Mouse (Mus musculus): ENCODE data around the gene Piezo1. TPM values are rescaled to one million over a fixed set of nuclear protein-coding genes. Genes with fewer than 3 reads are reported as not detected.

Gene Piezo1
- total RNA-seq, 2 experiments from 2014 or later = 5.2 to 5.5 TPM

- DNase-seq (ENCODE audit: low spot score in 2 of 2) = peak in 1 of 2 experiments; percentile 44
These were observed 90.3 kb downstream of the Piezo1 start, which contains the start of gene Snai3 for GRCm38 (mm10) chr8:122460524-122461472. Gene Snai3, minus strand, starts transcription at chr8:122460733.

GRCm38 (mm10) chr8:122459990-122460389 lies 91.1 kb downstream of the Piezo1 start:
- no peak for DNase-seq (ENCODE audit: low spot score in 2 of 2)

GRCm38 (mm10) chr8:122459218-122459900 lies 91.8 kb downstream of the Piezo1 start:
- DNase-seq (ENCODE audit: low spot score in 2 of 2) = no peak

- no peak for DNase-seq (ENCODE audit: low spot score in 2 of 2)
These were observed 94.0 kb downstream of the Piezo1 start for GRCm38 (mm10) chr8:122457171-122457570.

GRCm38 (mm10) chr8:122454409-122454808 lies 96.7 kb downstream of the Piezo1 start:
- no peak for DNase-seq (ENCODE audit: low spot score in 2 of 2)

- DNase-seq (ENCODE audit: low spot score in 2 of 2) = no peak
These were observed 99.0 kb downstream of the Piezo1 start for GRCm38 (mm10) chr8:122452154-122452553.

- no peak for DNase-seq (ENCODE audit: low spot score in 2 of 2)
These were observed 99.9 kb downstream of the Piezo1 start for GRCm38 (mm10) chr8:122451161-122451703.

- no peak for DNase-seq (ENCODE audit: low spot score in 2 of 2)
These were observed 105.9 kb downstream of the Piezo1 start for GRCm38 (mm10) chr8:122445203-122445602.

GRCm38 (mm10) chr8:122444058-122444748 lies 106.9 kb downstream of the Piezo1 start:
- peak; percentile 77 to 80 for DNase-seq (ENCODE audit: low spot score in 2 of 2)

GRCm38 (mm10) chr8:122443262-122444006 lies 107.7 kb downstream of the Piezo1 start, which contains the start of gene Mvd:
Gene Mvd, minus strand, starts transcription at chr8:122443422.
- peak; percentile 99 to 100 for DNase-seq (ENCODE audit: low spot score in 2 of 2)

- DNase-seq (ENCODE audit: low spot score in 2 of 2) = no peak
These were observed 108.3 kb downstream of the Piezo1 start for GRCm38 (mm10) chr8:122442781-122443180.

- DNase-seq (ENCODE audit: low spot score in 2 of 2) = no peak
These were observed 108.8 kb downstream of the Piezo1 start for GRCm38 (mm10) chr8:122442356-122442755.

GRCm38 (mm10) chr8:122441326-122441725 lies 109.8 kb downstream of the Piezo1 start:
- DNase-seq (ENCODE audit: low spot score in 2 of 2) = no peak

GRCm38 (mm10) chr8:122439336-122439735 lies 111.8 kb downstream of the Piezo1 start:
- no peak for DNase-seq (ENCODE audit: low spot score in 2 of 2)

GRCm38 (mm10) chr8:122437708-122438331 lies 113.3 kb downstream of the Piezo1 start:
- DNase-seq (ENCODE audit: low spot score in 2 of 2) = no peak

GRCm38 (mm10) chr8:122436586-122437125 lies 114.5 kb downstream of the Piezo1 start:
- no peak for DNase-seq (ENCODE audit: low spot score in 2 of 2)

- no peak for DNase-seq (ENCODE audit: low spot score in 2 of 2)
These were observed 115.0 kb downstream of the Piezo1 start for GRCm38 (mm10) chr8:122436146-122436545.

GRCm38 (mm10) chr8:122435375-122435774 lies 115.8 kb downstream of the Piezo1 start:
- DNase-seq (ENCODE audit: low spot score in 2 of 2) = no peak

GRCm38 (mm10) chr8:122433269-122433905 lies 117.7 kb downstream of the Piezo1 start:
- DNase-seq (ENCODE audit: low spot score in 2 of 2) = no peak
